Mouse (Mus musculus) C2C12 (cell line): ENCODE data around the gene Camkk1.

Experiments used
- CTCF ChIP-seq: IDR thresholded peaks from one replicate; pipeline ENCODE4 v1.5.1; 2011; ENCODE audit not compliant: control insufficient read depth, insufficient read depth, insufficient read length
- USF1 ChIP-seq: IDR thresholded peaks from one replicate; pipeline ENCODE4 v1.6.1; 2011; ENCODE audit warnings: low read depth, mild to moderate bottlenecking, control low read depth, moderate library complexity

- TF ChIP-seq CTCF: no peak
- no peak for TF ChIP-seq USF1
Observed at GRCm38 (mm10) chr11:73037691-73038090, 18.9 kb downstream of the Camkk1 start.
